10 mouse cellular contexts compared by ENCODE assay signal in the genomic region with DNA sequence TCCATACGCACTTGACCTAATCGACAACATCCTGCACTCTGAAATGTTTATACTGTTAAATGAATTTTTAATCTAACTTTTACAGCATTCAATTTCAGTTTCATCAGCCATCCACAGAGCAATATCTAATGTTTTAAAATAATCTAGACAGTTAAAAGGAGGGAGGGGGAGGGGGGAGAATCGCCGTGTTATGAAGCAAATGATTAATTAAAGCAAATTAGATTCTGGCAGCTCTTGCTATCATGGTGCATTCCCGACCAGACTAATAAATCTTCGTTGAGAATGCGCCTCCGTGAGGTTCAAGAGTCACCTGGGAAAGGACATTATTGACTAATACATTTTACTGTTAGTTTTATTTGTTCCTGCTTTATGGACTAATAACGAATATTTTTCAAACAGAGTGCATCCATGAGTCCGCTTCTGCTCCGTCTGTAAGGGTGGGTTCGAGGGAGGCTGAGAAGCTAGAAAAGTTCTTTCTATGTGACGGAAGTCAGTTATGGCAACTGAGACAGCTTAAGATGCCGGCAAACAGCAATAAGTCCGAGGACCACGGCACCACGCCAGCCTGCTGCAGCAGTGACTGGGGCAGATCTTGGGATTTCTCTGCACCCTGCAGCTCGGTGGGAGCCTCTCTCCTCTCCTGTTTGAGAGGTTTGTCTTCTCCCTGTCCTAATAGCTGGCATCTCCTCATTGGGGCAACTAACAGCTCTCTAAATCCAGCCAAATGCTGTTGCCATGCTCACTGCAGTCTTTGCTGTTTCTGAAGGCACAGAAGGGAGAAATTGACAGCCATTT.
A peak's percentile ranks its signal among the peaks of the same experiment; 100 is the strongest.
DNase-seq lines count a peak whose midpoint lies in the region; ATAC-seq and TF ChIP-seq lines count a peak whose summit lies in the region.
"Had no signal": no experiment of that assay in that cellular context is flagged by ENCODE, and none has a peak within 500 bp of the region (broad histone marks: within the 10 kb centered on the region; RNA-seq: fewer than 3 reads in every experiment).

No protein-coding gene starts in this region.

- intact Hi-C loops in gastrocnemius, adult 2 months (cut with DNase I), result loop anchor here (10.0 kb wide), 1 partner anchor 184 kb away; no protein-coding TSS in a partner anchor

- H3K4me3 ChIP-seq in embryonic facial prominence, embryonic 10.5 days, result no peak overlapping the region
- no peak overlapping the region for H3K4me3 ChIP-seq in hindbrain, embryonic 16.5 days (ENCODE audit: low read length)
- H3K4me3 ChIP-seq in gastrocnemius, adult 2 months, result no peak overlapping the region
- H3K4me3 ChIP-seq: heart, embryonic 13.5 days had no signal

- DNase-seq in kidney, postnatal 10 days, result peak; percentile 23
- no peak for DNase-seq in kidney, adult 11 months
- no peak for DNase-seq in embryonic facial prominence, embryonic 10.5 days (ENCODE audit: low spot score)
- DNase-seq in neural tube, embryonic 10.5 days (ENCODE audit: extremely low spot score, low spot score), result peak; percentile 18
- no peak for DNase-seq in adrenal gland, postnatal 10 days
- no peak for DNase-seq in adrenal gland, postnatal 14 days
- no peak for DNase-seq in gastrocnemius, adult 2 months

- 74% methylated on average over 18 of the region's 18 CpGs for whole genome bisulfite sequencing in embryonic facial prominence, embryonic 10.5 days
- WGBS in hindbrain, embryonic 16.5 days, result 36% methylated on average over 18 of the region's 18 CpGs

- no peak for TF ChIP-seq CTCF in gastrocnemius, adult 2 months (IDR thresholded peaks at IDR 0.05)

- H3K9ac ChIP-seq in hindbrain, embryonic 16.5 days (ENCODE audit: low read depth, low read length), result no peak overlapping the region
- H3K9ac ChIP-seq: heart, embryonic 13.5 days had no signal

- H3K4me2 ChIP-seq in hindbrain, embryonic 16.5 days (ENCODE audit: low read length), result peak overlapping the region; percentile 28
- H3K4me2 ChIP-seq: heart, embryonic 13.5 days had no signal

- peaks cover 22% of the 10 kb centered on the region for H3K4me1 ChIP-seq in embryonic facial prominence, embryonic 10.5 days
- peaks cover 21% of the 10 kb centered on the region for H3K4me1 ChIP-seq in hindbrain, embryonic 16.5 days (ENCODE audit: control insufficient read depth, insufficient read depth, low read depth, low read length)

- no peaks in the 10 kb centered on the region for H3K36me3 ChIP-seq in embryonic facial prominence, embryonic 10.5 days (replicated peaks)
- no peaks in the 10 kb centered on the region for H3K36me3 ChIP-seq in hindbrain, embryonic 16.5 days (ENCODE audit: control insufficient read depth, insufficient read depth, low read length)
- H3K36me3 ChIP-seq: heart, embryonic 13.5 days had no signal

- H3K9me3 ChIP-seq in embryonic facial prominence, embryonic 10.5 days, result no peaks in the 10 kb centered on the region
- H3K9me3 ChIP-seq in hindbrain, embryonic 16.5 days (ENCODE audit: control insufficient read depth, low read length), result no peaks in the 10 kb centered on the region
- H3K9me3 ChIP-seq: heart, embryonic 13.5 days had no signal

- H3K27me3 ChIP-seq in embryonic facial prominence, embryonic 10.5 days (replicated peaks; ENCODE audit: low read depth, poor library complexity, severe bottlenecking), result peaks cover 30% of the 10 kb centered on the region
- H3K27me3 ChIP-seq in hindbrain, embryonic 16.5 days (replicated peaks; ENCODE audit: control insufficient read depth, insufficient read depth, low read length), result 0 out of 2 replicates have a peak, but pooled peaks cover 3% of the 10 kb centered on the region
- H3K27me3 ChIP-seq: CH12.LX; heart, embryonic 13.5 days had no signal

- peak overlapping the region; percentile 51; the same call in 1 of the 2 replicates for H3K27ac ChIP-seq in embryonic facial prominence, embryonic 10.5 days (replicated peaks)
- peak overlapping the region; percentile 33; the same call in 1 of the 2 replicates for H3K27ac ChIP-seq in hindbrain, embryonic 16.5 days (ENCODE audit: low read depth, low read length)
- H3K27ac ChIP-seq in gastrocnemius, adult 2 months, result no peak overlapping the region
- H3K27ac ChIP-seq: heart, embryonic 13.5 days had no signal

- ATAC-seq in hindbrain, embryonic 16.5 days, result 0 out of 2 replicates have a peak, but pooled peaks have one; percentile 10

Comparison
In these comparisons a context has a peak if more than half of its experiments do, and no peak if none do; other contexts are left out.
1. DNase-seq: peak in kidney, postnatal 10 days (single experiment) and neural tube, embryonic 10.5 days (single experiment); none in kidney, adult 11 months (single experiment), embryonic facial prominence, embryonic 10.5 days (single experiment), adrenal gland, postnatal 10 days (single experiment), adrenal gland, postnatal 14 days (single experiment) and gastrocnemius, adult 2 months (single experiment).